Mouse (Mus musculus): ENCODE measurements around the gene Hpdl. TPM values are rescaled to one million over a fixed set of nuclear protein-coding genes. Genes with fewer than 3 reads are reported as not detected.
A peak's percentile ranks its signal among the peaks of the same experiment; 100 is the strongest.
"Not testable (repeated sequence)": the region's sequence is repeated elsewhere in the genome, so short reads cannot be mapped to it uniquely, and the experiment has no call there.

Hpdl gene
- polyA plus RNA-seq (2015; fragmentation: Nextera tagmentation; extraction: Ambion mirVana): 0.70 and 1.0 TPM in 2 replicates

GRCm38 (mm10) chr4:116821694-116822016 is at the start of gene Hpdl:
Hpdl (minus strand) TSS chr4:116821707.
- Histone ChIP-seq H3K4me3 (peak within 1 kb of the TSS; percentile 64), H3K9ac (peak within 1 kb of the TSS; percentile 79), H3K9me3 (no peaks in the 10 kb centered on the region), H3K4me2 (peak within 1 kb of the TSS; percentile 100), H3K36me3 (peaks cover 22% of the 10 kb centered on the region), H3K4me1 (peaks cover 23% of the 10 kb centered on the region), H3K27ac (replicated peaks) (no peak within 1 kb of the TSS), H3K27me3 (replicated peaks) (peaks cover 26% of the 10 kb centered on the region)
- 11% methylated on average over 9 of the region's 9 CpGs for WGBS
- ATAC-seq (ENCODE audit: extremely low read depth, insufficient number of reproducible peaks, low FRiP score, low TSS enrichment): no peak

DNA sequence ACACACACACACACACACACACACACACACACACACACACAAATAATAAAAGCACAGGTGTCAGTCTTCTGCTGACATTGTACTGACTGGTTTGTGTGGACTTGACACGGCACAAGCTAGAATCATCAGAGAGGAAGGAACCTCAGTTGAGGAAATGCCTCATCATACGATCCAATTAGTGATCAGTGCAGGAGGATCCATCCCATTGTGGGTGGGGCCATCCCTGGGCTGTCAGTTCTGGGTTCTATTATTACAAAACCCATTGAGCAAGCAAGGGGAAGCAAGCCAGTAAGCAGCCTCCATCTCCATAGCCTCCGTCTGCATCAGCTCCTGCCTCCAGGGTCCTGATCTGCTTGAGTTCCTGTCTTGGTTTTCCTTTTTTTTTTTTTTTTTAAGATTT is 48.4 kb upstream of the Hpdl start:
- WGBS: 56% methylated on average over 3 of the region's 3 CpGs

DNA sequence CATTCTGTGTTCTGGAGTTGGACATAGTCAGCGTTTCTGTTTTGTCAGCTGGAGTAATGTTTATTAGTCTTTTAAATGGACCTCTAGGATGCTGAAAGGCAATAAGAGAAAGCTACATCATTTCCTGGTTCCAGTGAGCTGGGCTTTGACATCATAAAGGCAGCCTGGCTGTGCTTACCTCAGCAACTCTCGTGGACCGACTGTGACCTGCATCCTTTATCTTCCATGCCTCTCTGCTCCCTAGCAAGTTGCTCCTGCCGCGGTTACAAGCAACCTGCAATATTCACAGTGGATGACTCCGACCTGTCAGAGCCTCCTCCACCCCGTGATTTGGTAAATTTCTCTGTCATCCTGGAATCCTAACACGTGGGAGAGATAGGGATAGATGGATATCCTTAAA is 40.5 kb upstream of the Hpdl start:
- ATAC-seq (ENCODE audit: extremely low read depth, insufficient number of reproducible peaks, low FRiP score, low TSS enrichment): no peak
- WGBS: 49% methylated on average over 8 of the region's 8 CpGs
- Histone ChIP-seq H3K27me3 (replicated peaks) (no peaks in the 10 kb centered on the region), H3K9me3 (no peaks in the 10 kb centered on the region), H3K27ac (replicated peaks) (no peak overlapping the region), H3K36me3 (no peaks in the 10 kb centered on the region), H3K4me2 (no peak overlapping the region), H3K9ac (no peak overlapping the region), H3K4me1 (no peaks in the 10 kb centered on the region), H3K4me3 (no peak overlapping the region)

More for the DNA sequence above, 48.4 kb upstream of the Hpdl start:
- Histone ChIP-seq H3K9me3 (no peaks in the 10 kb centered on the region), H3K36me3 (no peaks in the 10 kb centered on the region), H3K9ac (no peak overlapping the region), H3K4me3 (no peak overlapping the region), H3K27me3 (replicated peaks) (peaks cover 11% of the 10 kb centered on the region), H3K4me2 (no peak overlapping the region), H3K27ac (replicated peaks) (no peak overlapping the region), H3K4me1 (no peaks in the 10 kb centered on the region)
- no peak for ATAC-seq (ENCODE audit: extremely low read depth, insufficient number of reproducible peaks, low FRiP score, low TSS enrichment)

GRCm38 (mm10) chr4:116859711-116860110 is 38.2 kb upstream of the Hpdl start:
- no peaks in the 10 kb centered on the region for H3K4me1 ChIP-seq
- no peak overlapping the region for H3K4me3 ChIP-seq
- no peaks in the 10 kb centered on the region for H3K27me3 ChIP-seq (replicated peaks)
- no peak overlapping the region for H3K9ac ChIP-seq
- H3K9me3 ChIP-seq: no peaks in the 10 kb centered on the region
- 69% methylated on average over 5 of the region's 5 CpGs for WGBS
- H3K27ac ChIP-seq (replicated peaks): no peak overlapping the region
- no peak for ATAC-seq (ENCODE audit: extremely low read depth, insufficient number of reproducible peaks, low FRiP score, low TSS enrichment)
- H3K4me2 ChIP-seq: no peak overlapping the region
- H3K36me3 ChIP-seq: no peaks in the 10 kb centered on the region

DNA sequence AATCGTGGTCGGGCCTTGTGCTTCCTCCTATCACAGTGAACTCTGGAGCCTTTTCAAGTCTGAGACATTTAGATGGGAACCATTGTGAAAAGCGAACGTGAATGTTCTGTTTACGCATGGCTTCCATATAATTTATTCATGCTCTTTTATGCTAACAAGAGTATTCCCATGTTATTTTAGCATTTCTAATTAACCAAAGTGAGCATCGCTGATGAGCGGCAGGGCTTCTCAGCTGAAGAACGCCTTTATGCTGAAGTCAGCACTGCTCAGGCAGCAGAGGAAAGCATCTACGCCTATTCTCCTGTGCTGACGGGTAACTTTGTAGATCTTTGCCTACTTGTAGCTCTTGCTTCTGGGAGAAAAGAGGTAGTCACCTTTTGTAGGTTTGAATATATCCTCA is 35.7 kb upstream of the Hpdl start:
- Histone ChIP-seq H3K36me3 (no peaks in the 10 kb centered on the region), H3K27ac (replicated peaks) (no peak overlapping the region), H3K4me2 (no peak overlapping the region), H3K9me3 (no peaks in the 10 kb centered on the region), H3K4me3 (no peak overlapping the region), H3K4me1 (no peaks in the 10 kb centered on the region), H3K9ac (no peak overlapping the region), H3K27me3 (replicated peaks) (no peaks in the 10 kb centered on the region)
- 85% methylated on average over 10 of the region's 10 CpGs for WGBS
- no peak for ATAC-seq (ENCODE audit: extremely low read depth, insufficient number of reproducible peaks, low FRiP score, low TSS enrichment)

- H3K9me3 ChIP-seq: no peaks in the 10 kb centered on the region
- no peaks in the 10 kb centered on the region for H3K4me1 ChIP-seq
- no peaks in the 10 kb centered on the region for H3K36me3 ChIP-seq
- 26% methylated on average over 2 of the region's 2 CpGs for WGBS
- H3K9ac ChIP-seq: no peak overlapping the region
- H3K27ac ChIP-seq (replicated peaks): no peak overlapping the region
- H3K4me2 ChIP-seq: no peak overlapping the region
- ATAC-seq (ENCODE audit: extremely low read depth, insufficient number of reproducible peaks, low FRiP score, low TSS enrichment): no peak
- no peak overlapping the region for H3K4me3 ChIP-seq
- H3K27me3 ChIP-seq (replicated peaks): no peaks in the 10 kb centered on the region
Observed at GRCm38 (mm10) chr4:116854286-116854685, 32.8 kb upstream of the Hpdl start.

DNA sequence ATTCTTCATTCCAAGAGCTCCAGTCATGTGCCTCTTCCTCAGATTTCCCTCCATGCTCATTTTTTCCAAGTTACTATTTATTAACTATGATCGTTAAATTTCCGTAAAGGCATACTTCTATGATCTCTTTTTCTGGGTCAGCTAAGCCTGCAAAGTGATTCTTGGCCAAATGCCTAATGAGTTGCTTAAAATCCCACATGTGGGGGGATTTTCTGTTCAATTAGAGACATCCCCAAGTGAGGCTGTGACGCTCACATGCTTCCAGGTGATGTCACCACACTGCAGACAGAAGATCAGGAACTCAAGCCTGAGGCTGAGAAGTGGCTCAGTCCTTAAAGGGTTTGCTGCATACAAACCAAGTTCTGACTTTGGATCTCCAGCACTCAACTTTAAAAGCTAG is 28.4 kb upstream of the Hpdl start:
- Histone ChIP-seq H3K4me1 (no peaks in the 10 kb centered on the region), H3K4me2 (no peak overlapping the region), H3K9me3 (no peaks in the 10 kb centered on the region), H3K27ac (replicated peaks) (no peak overlapping the region), H3K4me3 (no peak overlapping the region), H3K27me3 (replicated peaks) (no peaks in the 10 kb centered on the region), H3K9ac (no peak overlapping the region), H3K36me3 (no peaks in the 10 kb centered on the region)
- WGBS: 74% methylated on average over 3 of the region's 3 CpGs
- ATAC-seq (ENCODE audit: extremely low read depth, insufficient number of reproducible peaks, low FRiP score, low TSS enrichment): no peak

DNA sequence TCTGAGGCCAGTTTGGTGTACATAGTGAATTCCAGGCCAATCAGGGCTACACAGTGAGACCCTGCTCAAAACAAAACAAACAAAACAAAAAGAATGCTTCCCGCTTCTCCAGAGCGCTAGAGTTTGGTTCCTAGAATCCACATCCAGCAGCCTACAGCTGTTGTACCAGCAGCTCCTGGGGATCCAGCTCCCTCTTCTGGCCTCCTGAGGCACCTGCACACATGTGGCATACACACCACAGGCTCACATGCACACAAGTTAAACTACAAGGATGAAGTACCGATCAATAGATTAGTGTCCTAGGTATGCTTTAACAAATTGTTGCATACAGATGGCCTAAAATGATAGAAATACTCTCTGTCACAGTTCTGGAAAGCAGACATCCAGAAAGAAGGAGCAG is 22.8 kb upstream of the Hpdl start:
- Histone ChIP-seq H3K4me3 (no peak overlapping the region), H3K4me1 (no peaks in the 10 kb centered on the region), H3K4me2 (no peak overlapping the region), H3K27ac (replicated peaks) (no peak overlapping the region), H3K27me3 (replicated peaks) (peaks cover 20% of the 10 kb centered on the region), H3K9me3 (no peaks in the 10 kb centered on the region), H3K36me3 (no peaks in the 10 kb centered on the region), H3K9ac (no peak overlapping the region)
- 92% methylated on average over 3 of the region's 3 CpGs for WGBS
- ATAC-seq (ENCODE audit: extremely low read depth, insufficient number of reproducible peaks, low FRiP score, low TSS enrichment): no peak

DNA sequence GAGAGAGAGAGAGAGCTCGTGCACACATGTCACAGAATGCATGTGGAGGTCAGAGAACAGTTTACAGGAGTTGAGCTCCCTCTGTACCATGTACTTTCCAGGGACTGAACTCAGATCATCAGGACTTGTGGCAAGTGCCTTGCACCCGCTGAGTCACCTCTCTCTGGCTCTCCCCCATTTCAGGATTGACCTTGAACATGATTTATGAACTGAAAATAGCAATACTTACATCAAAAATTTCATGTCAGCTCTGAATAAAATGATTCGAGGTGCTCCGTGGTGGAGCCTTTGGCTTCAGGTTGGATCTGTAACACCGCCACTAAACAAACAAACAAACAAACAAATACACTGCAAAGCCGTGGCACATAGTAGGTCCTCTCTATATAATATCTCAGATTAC is 19.3 kb upstream of the Hpdl start:
- Histone ChIP-seq H3K27ac (replicated peaks) (no peak overlapping the region), H3K27me3 (replicated peaks) (peaks cover 32% of the 10 kb centered on the region), H3K9ac (no peak overlapping the region), H3K4me3 (no peak overlapping the region), H3K9me3 (no peaks in the 10 kb centered on the region), H3K4me2 (no peak overlapping the region), H3K36me3 (no peaks in the 10 kb centered on the region), H3K4me1 (no peaks in the 10 kb centered on the region)
- 76% methylated on average over 6 of the region's 6 CpGs for whole genome bisulfite sequencing
- no peak for ATAC-seq (ENCODE audit: extremely low read depth, insufficient number of reproducible peaks, low FRiP score, low TSS enrichment)

- Histone ChIP-seq H3K9ac (peak overlapping the region; percentile 56; the same call in 1 of the 2 replicates), H3K27me3 (replicated peaks) (peaks cover 32% of the 10 kb centered on the region), H3K4me2 (peak overlapping the region; percentile 63), H3K4me3 (peak overlapping the region; percentile 34)
- WGBS: 10% methylated on average over 23 of the region's 29 CpGs
- not testable (repeated sequence) for H3K9me3 ChIP-seq; H3K27ac ChIP-seq (replicated peaks); H3K36me3 ChIP-seq; H3K4me1 ChIP-seq; ATAC-seq (ENCODE audit: extremely low read depth, insufficient number of reproducible peaks, low FRiP score, low TSS enrichment)
Observed at GRCm38 (mm10) chr4:116840096-116840495, 18.6 kb upstream of the Hpdl start.

- Histone ChIP-seq H3K4me3 (no peak overlapping the region), H3K9ac (no peak overlapping the region), H3K27ac (replicated peaks) (no peak overlapping the region), H3K4me2 (no peak overlapping the region), H3K4me1 (no peaks in the 10 kb centered on the region), H3K27me3 (replicated peaks) (peaks cover 32% of the 10 kb centered on the region), H3K9me3 (no peaks in the 10 kb centered on the region), H3K36me3 (no peaks in the 10 kb centered on the region)
- ATAC-seq (ENCODE audit: extremely low read depth, insufficient number of reproducible peaks, low FRiP score, low TSS enrichment): no peak
- 49% methylated on average over 2 of the region's 2 CpGs for WGBS
Observed at GRCm38 (mm10) chr4:116838999-116839398, 17.5 kb upstream of the Hpdl start.

GRCm38 (mm10) chr4:116830070-116830368 is 8.5 kb upstream of the Hpdl start:
- Histone ChIP-seq H3K36me3 (no peaks in the 10 kb centered on the region), H3K27ac (replicated peaks) (no peak overlapping the region), H3K4me1 (peaks cover 8% of the 10 kb centered on the region), H3K9ac (no peak overlapping the region), H3K9me3 (no peaks in the 10 kb centered on the region), H3K27me3 (replicated peaks) (no peaks in the 10 kb centered on the region), H3K4me2 (no peak overlapping the region), H3K4me3 (no peak overlapping the region)
- no peak for ATAC-seq (ENCODE audit: extremely low read depth, insufficient number of reproducible peaks, low FRiP score, low TSS enrichment)
- WGBS: 45% methylated on average over 6 of the region's 6 CpGs
